Comparison of ENCODE assay signal across 9 mouse cellular contexts in the genomic region with DNA sequence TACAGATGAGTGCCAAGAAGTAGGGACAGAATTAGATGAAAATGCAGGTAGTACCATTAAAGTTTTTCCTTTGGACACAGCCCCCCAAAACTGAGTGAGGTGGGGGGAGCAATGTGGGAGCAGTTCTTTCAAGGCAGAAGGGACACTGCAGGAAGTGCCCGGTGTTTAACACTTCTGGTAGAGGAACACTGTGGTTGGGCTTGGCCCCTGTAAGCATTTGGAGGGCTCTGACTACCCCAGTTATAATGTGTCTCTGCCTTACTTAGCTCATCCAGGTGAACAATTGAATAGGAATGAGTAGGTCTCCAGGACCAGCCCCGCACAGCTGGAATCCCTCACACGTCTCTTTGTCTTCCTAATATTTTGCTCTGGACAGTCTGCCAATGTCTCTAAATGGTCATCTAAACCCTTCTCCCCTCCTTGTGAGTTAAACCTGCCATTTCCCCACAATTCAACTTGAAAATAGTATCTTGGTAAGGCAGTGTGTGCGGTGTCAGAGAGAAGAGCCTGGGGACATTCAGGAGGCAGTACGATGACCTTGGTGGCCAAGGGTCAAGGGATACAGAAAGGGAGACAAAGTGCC.
DNase-seq lines count a peak whose midpoint lies in the region; ATAC-seq lines count a peak whose summit lies in the region.
"Had no signal": no experiment of that assay in that cellular context is flagged by ENCODE, and none has a peak within 500 bp of the region (broad histone marks: within the 10 kb centered on the region; RNA-seq: fewer than 3 reads in every experiment).

No protein-coding gene starts in this region.

- WGBS in lung, embryonic 15.5 days: 70% methylated on average over 5 of the region's 5 CpGs
- WGBS in forebrain, embryonic 12.5 days: 82% methylated on average over 5 of the region's 5 CpGs
- WGBS in limb, embryonic 10.5 days: 83% methylated on average over 5 of the region's 5 CpGs
- WGBS in neural tube, embryonic 14.5 days: 75% methylated on average over 5 of the region's 5 CpGs

- H3K4me3 ChIP-seq in lung, embryonic 15.5 days: no peak overlapping the region
- H3K4me3 ChIP-seq in forebrain, embryonic 12.5 days (replicated peaks): no peak overlapping the region
- peak overlapping the region; percentile 21; the same call in 1 of the 2 replicates for H3K4me3 ChIP-seq in limb, embryonic 10.5 days
- H3K4me3 ChIP-seq in neural tube, embryonic 14.5 days (ENCODE audit: low read depth, low read length): no peak overlapping the region

- no peak for DNase-seq in lung, postnatal 25 days (ENCODE audit: low spot score)
- no peak for DNase-seq in limb, embryonic 10.5 days (ENCODE audit: low spot score)
- no peak for DNase-seq in right cerebral cortex, postnatal 4 days
- DNase-seq in testis, postnatal 10 days (ENCODE audit: low spot score): no peak
- DNase-seq: right cerebral cortex, postnatal 14 days had no signal

- H3K9me3 ChIP-seq in lung, embryonic 15.5 days: no peaks in the 10 kb centered on the region
- H3K9me3 ChIP-seq in forebrain, embryonic 12.5 days: no peaks in the 10 kb centered on the region
- no peaks in the 10 kb centered on the region for H3K9me3 ChIP-seq in limb, embryonic 10.5 days (replicated peaks)
- H3K9me3 ChIP-seq in neural tube, embryonic 14.5 days (ENCODE audit: control insufficient read depth, low read length): no peaks in the 10 kb centered on the region

- H3K36me3 ChIP-seq in lung, embryonic 15.5 days: no peaks in the 10 kb centered on the region
- no peaks in the 10 kb centered on the region for H3K36me3 ChIP-seq in forebrain, embryonic 12.5 days (replicated peaks)
- no peaks in the 10 kb centered on the region for H3K36me3 ChIP-seq in limb, embryonic 10.5 days
- H3K36me3 ChIP-seq in neural tube, embryonic 14.5 days (ENCODE audit: control insufficient read depth, insufficient read depth, low read length): no peaks in the 10 kb centered on the region

- H3K4me2 ChIP-seq in lung, embryonic 15.5 days: peak overlapping the region; percentile 40
- H3K4me2 ChIP-seq in forebrain, embryonic 12.5 days: peak overlapping the region; percentile 46; the same call in 1 of the 2 replicates
- H3K4me2 ChIP-seq in neural tube, embryonic 14.5 days (ENCODE audit: low read depth, low read length): peak overlapping the region; percentile 31

- H3K9ac ChIP-seq in lung, embryonic 15.5 days: no peak overlapping the region
- no peak overlapping the region for H3K9ac ChIP-seq in forebrain, embryonic 12.5 days
- no peak overlapping the region for H3K9ac ChIP-seq in neural tube, embryonic 14.5 days (replicated peaks; ENCODE audit: low read depth, low read length)

- ATAC-seq in lung, embryonic 15.5 days (ENCODE audit: borderline replicate concordance, extremely low read depth, low FRiP score, low TSS enrichment): no peak
- peak; percentile 34; the same call in 1 of the 2 replicates for ATAC-seq in forebrain, embryonic 12.5 days (ENCODE audit: low FRiP score)
- peak; percentile 44; the same call in 1 of the 2 replicates for ATAC-seq in neural tube, embryonic 14.5 days (ENCODE audit: low read depth)

- H3K27ac ChIP-seq in lung, embryonic 15.5 days: no peak overlapping the region
- no peak overlapping the region for H3K27ac ChIP-seq in forebrain, embryonic 12.5 days
- peak overlapping the region; percentile 63 for H3K27ac ChIP-seq in limb, embryonic 10.5 days
- H3K27ac ChIP-seq in neural tube, embryonic 14.5 days (ENCODE audit: low read depth, low read length): no peak overlapping the region
- H3K27ac ChIP-seq: macrophage had no signal

- no peaks in the 10 kb centered on the region for H3K27me3 ChIP-seq in lung, embryonic 15.5 days
- 0 out of 2 replicates have a peak, but pooled peaks cover 3% of the 10 kb centered on the region for H3K27me3 ChIP-seq in forebrain, embryonic 12.5 days
- no peaks in the 10 kb centered on the region for H3K27me3 ChIP-seq in limb, embryonic 10.5 days (ENCODE audit: low read depth, poor library complexity, severe bottlenecking)
- H3K27me3 ChIP-seq in neural tube, embryonic 14.5 days (ENCODE audit: control insufficient read depth, insufficient read depth, low read length): no peaks in the 10 kb centered on the region

- H3K4me1 ChIP-seq in lung, embryonic 15.5 days: peaks cover 46% of the 10 kb centered on the region
- peaks cover 14% of the 10 kb centered on the region for H3K4me1 ChIP-seq in forebrain, embryonic 12.5 days
- peaks cover 83% of the 10 kb centered on the region for H3K4me1 ChIP-seq in limb, embryonic 10.5 days
- H3K4me1 ChIP-seq in neural tube, embryonic 14.5 days (ENCODE audit: control insufficient read depth, insufficient read depth, low read length): no peaks in the 10 kb centered on the region
